8 mouse cellular contexts compared by ENCODE assay signal in genomic region chr13:14613553-14613952, GRCm38 (mm10). TPM values are rescaled to one million over a fixed set of nuclear protein-coding genes. Genes with fewer than 3 reads are reported as not detected.
DNase-seq lines count a peak whose midpoint lies in the region; ATAC-seq and TF ChIP-seq lines count a peak whose summit lies in the region.

No protein-coding gene starts in this region.

- peak overlapping the region; percentile 71 for H3K4me2 ChIP-seq in forebrain, embryonic 15.5 days (replicated peaks)
- peak overlapping the region; percentile 75 for H3K4me2 ChIP-seq in liver, postnatal 0 days (ENCODE audit: low read depth, low read length)

- peak; percentile 75 for DNase-seq in CD4-positive helper T cell, adult 2 months (ENCODE audit: low read depth, low spot score)
- no peak for DNase-seq in liver, postnatal 0 days
- no peak for DNase-seq in right cerebral cortex, postnatal 4 days
- DNase-seq in gastrocnemius, postnatal 25 days = no peak
- DNase-seq in gastrocnemius, adult 8-10 months (ENCODE audit: low spot score in 2 of 2) = no peak

- peak overlapping the region; percentile 66 for H3K9ac ChIP-seq in forebrain, embryonic 15.5 days (replicated peaks)
- peak overlapping the region; percentile 98 for H3K9ac ChIP-seq in liver, postnatal 0 days (replicated peaks)

- H3K4me1 ChIP-seq in erythroblast, embryonic 14.5 days (ENCODE audit: control insufficient read depth) = peaks cover 22% of the 10 kb centered on the region
- peaks cover 24% of the 10 kb centered on the region for H3K4me1 ChIP-seq in forebrain, embryonic 15.5 days
- H3K4me1 ChIP-seq in liver, postnatal 0 days (ENCODE audit: insufficient read depth) = peaks cover 5% of the 10 kb centered on the region

- H3K9me3 ChIP-seq in erythroblast, embryonic 14.5 days (ENCODE audit: control insufficient read depth, low read length) = no peaks in the 10 kb centered on the region
- no peaks in the 10 kb centered on the region for H3K9me3 ChIP-seq in forebrain, embryonic 15.5 days
- H3K9me3 ChIP-seq in liver, postnatal 0 days (ENCODE audit: low read length) = no peaks in the 10 kb centered on the region

- H3K27me3 ChIP-seq in erythroblast, embryonic 14.5 days (ENCODE audit: control insufficient read depth) = no peaks in the 10 kb centered on the region
- no peaks in the 10 kb centered on the region for H3K27me3 ChIP-seq in forebrain, embryonic 15.5 days
- H3K27me3 ChIP-seq in liver, postnatal 0 days (ENCODE audit: insufficient read depth, low read length) = no peaks in the 10 kb centered on the region

- H3K36me3 ChIP-seq in erythroblast, embryonic 14.5 days (ENCODE audit: control insufficient read depth) = peaks cover 55% of the 10 kb centered on the region
- peaks cover 31% of the 10 kb centered on the region for H3K36me3 ChIP-seq in forebrain, embryonic 15.5 days
- peaks cover 28% of the 10 kb centered on the region for H3K36me3 ChIP-seq in liver, postnatal 0 days (replicated peaks; ENCODE audit: insufficient read depth, low read length)

- peak overlapping the region; percentile 51; the same call in 1 of the 2 replicates for H3K27ac ChIP-seq in forebrain, embryonic 15.5 days (replicated peaks)
- peak overlapping the region; percentile 96 for H3K27ac ChIP-seq in liver, postnatal 0 days (ENCODE audit: low read depth)

- TF ChIP-seq CTCF in liver, postnatal 0 days (IDR thresholded peaks at IDR 0.05; ENCODE audit: low read depth) = no peak

- WGBS in forebrain, embryonic 15.5 days = under 1% methylated on average over 9 of the region's 9 CpGs
- WGBS in liver, postnatal 0 days (ENCODE audit: insufficient replicate concordance) = 2% methylated on average over 9 of the region's 9 CpGs

- no peak for TF ChIP-seq EP300 in liver, postnatal 0 days (IDR thresholded peaks at IDR 0.05; ENCODE audit: low read depth)

- no peak for ATAC-seq in erythroblast, adult 5-6 weeks (replicated peaks; ENCODE audit: low FRiP score, poor library complexity, severe bottlenecking)
- ATAC-seq in forebrain, embryonic 15.5 days (replicated peaks) = no peak
- ATAC-seq in liver, postnatal 0 days = no peak

- peak overlapping the region; percentile 99 for H3K4me3 ChIP-seq in erythroblast, embryonic 14.5 days (replicated peaks)
- H3K4me3 ChIP-seq in forebrain, embryonic 15.5 days = peak overlapping the region; percentile 58
- peak overlapping the region; percentile 98 for H3K4me3 ChIP-seq in liver, postnatal 0 days (ENCODE audit: low read depth, low read length)

RNA-seq across cellular contexts. Expression of gene Psma2, which starts 0.5 kb away (rescaled TPM):
- polyA plus RNA-seq in erythroblast, embryonic 14.5 days (2012) = 0.50 and 1.0 TPM in 2 replicates
- total RNA-seq in erythroblast, adult 5-6 weeks (2015; ENCODE audit: low replicate concordance) = 55.8 and 61.5 TPM in 2 replicates
- 34.4 and 71.8 TPM in 2 replicates for total RNA-seq in erythroblast, adult 5-6 weeks (2017; ENCODE audit: low replicate concordance)
- polyA plus RNA-seq in forebrain, embryonic 15.5 days (2015; fragmentation: Nextera tagmentation; extraction: Ambion mirVana) = 173 and 187 TPM in 2 replicates
- polyA plus RNA-seq in liver, postnatal 0 days (2015; fragmentation: Nextera tagmentation; extraction: Ambion mirVana) = 96.5 and 103 TPM in 2 replicates
- 10 to 100 TPM; 48.5 to 51.4 TPM for total RNA-seq in gastrocnemius, postnatal 25 days (2021)
- total RNA-seq in gastrocnemius, adult 8-10 months (2022) = 10 to 100 TPM; 49.9 to 55.9 (median 50.5) TPM

RNA-seq across cellular contexts. Expression of gene Mrpl32, which starts 0.6 kb away (rescaled TPM):
- 1.8 and 2.9 TPM in 2 replicates for polyA plus RNA-seq in erythroblast, embryonic 14.5 days (2012)
- total RNA-seq in erythroblast, adult 5-6 weeks (2015; ENCODE audit: low replicate concordance) = 20.8 and 31.1 TPM in 2 replicates
- 22.6 and 24.1 TPM in 2 replicates for total RNA-seq in erythroblast, adult 5-6 weeks (2017; ENCODE audit: low replicate concordance)
- 114 TPM in 2 replicates for polyA plus RNA-seq in forebrain, embryonic 15.5 days (2015; fragmentation: Nextera tagmentation; extraction: Ambion mirVana)
- 69.4 and 70.7 TPM in 2 replicates for polyA plus RNA-seq in liver, postnatal 0 days (2015; fragmentation: Nextera tagmentation; extraction: Ambion mirVana)
- 10 to 100 TPM; 38.5 to 44.0 TPM for total RNA-seq in gastrocnemius, postnatal 25 days (2021)
- total RNA-seq in gastrocnemius, adult 8-10 months (2022) = 10 to 100 TPM; 33.4 to 37.3 (median 35.7) TPM

RNA-seq across cellular contexts. Expression of gene AW209491, which starts 16.4 kb away (rescaled TPM):
- polyA plus RNA-seq in erythroblast, embryonic 14.5 days (2012) = 0.02 and 0.04 TPM in 2 replicates
- total RNA-seq in erythroblast, adult 5-6 weeks (2015; ENCODE audit: low replicate concordance) = 2.5 and 4.6 TPM in 2 replicates
- 5.5 and 9.2 TPM in 2 replicates for total RNA-seq in erythroblast, adult 5-6 weeks (2017; ENCODE audit: low replicate concordance)
- 38.8 and 44.0 TPM in 2 replicates for polyA plus RNA-seq in forebrain, embryonic 15.5 days (2015; fragmentation: Nextera tagmentation; extraction: Ambion mirVana)
- 11.3 and 12.5 TPM in 2 replicates for polyA plus RNA-seq in liver, postnatal 0 days (2015; fragmentation: Nextera tagmentation; extraction: Ambion mirVana)
- total RNA-seq in gastrocnemius, postnatal 25 days (2021) = 10 to 100 TPM; 10.1 to 11.7 TPM
- total RNA-seq in gastrocnemius, adult 8-10 months (2022) = 10 to 100 TPM; 14.3 to 15.2 (median 14.6) TPM
